Mouse (Mus musculus): ENCODE measurements around the gene Acad9.
"Not testable (repeated sequence)": the region's sequence is repeated elsewhere in the genome, so short reads cannot be mapped to it uniquely, and the experiment has no call there.

Gene Acad9

GRCm38 (mm10) chr3:36087591-36087990 is 21.8 kb downstream of the Acad9 start:
- DNase-seq (ENCODE audit: low spot score in 2 of 2), result no peak

GRCm38 (mm10) chr3:36095371-36095770 is 29.6 kb downstream of the Acad9 start:
- DNase-seq (ENCODE audit: low spot score in 2 of 2), result no peak

GRCm38 (mm10) chr3:36116076-36116475 is 50.3 kb downstream of the Acad9 start:
- DNase-seq (ENCODE audit: low spot score in 2 of 2), result no peak

- no peak for DNase-seq (ENCODE audit: low spot score in 2 of 2)
Measured at GRCm38 (mm10) chr3:36119684-36120548, 54.1 kb downstream of the Acad9 start.

GRCm38 (mm10) chr3:36126176-36126575 is 60.4 kb downstream of the Acad9 start:
- not testable (repeated sequence) for DNase-seq (ENCODE audit: low spot score in 2 of 2)

GRCm38 (mm10) chr3:36136152-36136551 is 70.4 kb downstream of the Acad9 start:
- no peak for DNase-seq (ENCODE audit: low spot score in 2 of 2)

- no peak for DNase-seq (ENCODE audit: low spot score in 2 of 2)
Measured at GRCm38 (mm10) chr3:36137560-36137959, 71.8 kb downstream of the Acad9 start.

GRCm38 (mm10) chr3:36138171-36138660 is 72.4 kb downstream of the Acad9 start:
- DNase-seq (ENCODE audit: low spot score in 2 of 2), result no peak

- no peak for DNase-seq (ENCODE audit: low spot score in 2 of 2)
Measured at GRCm38 (mm10) chr3:36138996-36139395, 73.2 kb downstream of the Acad9 start.
